Mouse (Mus musculus): ENCODE measurements around the gene Gabbr2.
A peak's percentile ranks its signal among the peaks of the same experiment; 100 is the strongest.

Gene Gabbr2

GRCm38 (mm10) chr4:46823738-46824137 lies 167.9 kb downstream of the Gabbr2 start:
- DNase-seq (ENCODE audit: low read depth, low spot score): no peak

GRCm38 (mm10) chr4:46821709-46822108 lies 170.0 kb downstream of the Gabbr2 start:
- no peak for DNase-seq (ENCODE audit: low read depth, low spot score)

GRCm38 (mm10) chr4:46814954-46815353 lies 176.7 kb downstream of the Gabbr2 start:
- no peak for DNase-seq (ENCODE audit: low read depth, low spot score)

- no peak for DNase-seq (ENCODE audit: low read depth, low spot score)
Measured at GRCm38 (mm10) chr4:46814236-46814635, 177.4 kb downstream of the Gabbr2 start.

- peak; percentile 55 for DNase-seq (ENCODE audit: low read depth, low spot score)
Measured at GRCm38 (mm10) chr4:46811165-46811564, 180.5 kb downstream of the Gabbr2 start.

GRCm38 (mm10) chr4:46806876-46807275 lies 184.8 kb downstream of the Gabbr2 start:
- DNase-seq (ENCODE audit: low read depth, low spot score): no peak

- no peak for DNase-seq (ENCODE audit: low read depth, low spot score)
Measured at GRCm38 (mm10) chr4:46805910-46806309, 185.8 kb downstream of the Gabbr2 start.

- no peak for DNase-seq (ENCODE audit: low read depth, low spot score)
Measured at GRCm38 (mm10) chr4:46802386-46802785, 189.3 kb downstream of the Gabbr2 start.

- DNase-seq (ENCODE audit: low read depth, low spot score): no peak
Measured at GRCm38 (mm10) chr4:46799904-46800303, 191.8 kb downstream of the Gabbr2 start.

- no peak for DNase-seq (ENCODE audit: low read depth, low spot score)
Measured at GRCm38 (mm10) chr4:46795707-46796106, 196.0 kb downstream of the Gabbr2 start.

GRCm38 (mm10) chr4:46794583-46794982 lies 197.1 kb downstream of the Gabbr2 start:
- no peak for DNase-seq (ENCODE audit: low read depth, low spot score)

GRCm38 (mm10) chr4:46792280-46793026 lies 199.2 kb downstream of the Gabbr2 start:
- no peak for DNase-seq (ENCODE audit: low read depth, low spot score)

GRCm38 (mm10) chr4:46791268-46791951 lies 200.3 kb downstream of the Gabbr2 start:
- DNase-seq (ENCODE audit: low read depth, low spot score): no peak

GRCm38 (mm10) chr4:46790609-46791267 lies 200.9 kb downstream of the Gabbr2 start:
- DNase-seq (ENCODE audit: low read depth, low spot score): no peak

- DNase-seq (ENCODE audit: low read depth, low spot score): no peak
Measured at GRCm38 (mm10) chr4:46784430-46785049, 207.1 kb downstream of the Gabbr2 start.

GRCm38 (mm10) chr4:46781109-46781508 lies 210.6 kb downstream of the Gabbr2 start:
- peak; percentile 39 for DNase-seq (ENCODE audit: low read depth, low spot score)

GRCm38 (mm10) chr4:46775959-46776358 lies 215.7 kb downstream of the Gabbr2 start:
- no peak for DNase-seq (ENCODE audit: low read depth, low spot score)

GRCm38 (mm10) chr4:46774652-46775051 lies 217.0 kb downstream of the Gabbr2 start:
- DNase-seq (ENCODE audit: low read depth, low spot score): no peak

GRCm38 (mm10) chr4:46773243-46773642 lies 218.4 kb downstream of the Gabbr2 start:
- DNase-seq (ENCODE audit: low read depth, low spot score): peak; percentile 41

GRCm38 (mm10) chr4:46772591-46772990 lies 219.1 kb downstream of the Gabbr2 start:
- no peak for DNase-seq (ENCODE audit: low read depth, low spot score)

- no peak for DNase-seq (ENCODE audit: low read depth, low spot score)
Measured at GRCm38 (mm10) chr4:46771116-46771515, 220.6 kb downstream of the Gabbr2 start.

GRCm38 (mm10) chr4:46770635-46771034 lies 221.0 kb downstream of the Gabbr2 start:
- no peak for DNase-seq (ENCODE audit: low read depth, low spot score)
